Mouse (Mus musculus): ENCODE data around the gene Gnb5. TPM values are rescaled to one million over a fixed set of nuclear protein-coding genes. Genes with fewer than 3 reads are reported as not detected.
A peak's percentile ranks its signal among the peaks of the same experiment; 100 is the strongest.

Gene Gnb5
- polyA plus RNA-seq, 1 experiment from 2014 or later = 11.2 TPM

- H3K27ac ChIP-seq (ENCODE audit: low read depth, low read length) = no peak overlapping the region
- H3K4me3 ChIP-seq (ENCODE audit: low read depth, low read length) = no peak overlapping the region
- 57% methylated on average over 6 of the region's 6 CpGs for WGBS
Measured at GRCm38 (mm10) chr9:75267147-75267546, 38.9 kb upstream of the Gnb5 start.

GRCm38 (mm10) chr9:75270382-75270781 lies 35.7 kb upstream of the Gnb5 start:
- H3K27me3 ChIP-seq (replicated peaks; ENCODE audit: control insufficient read depth, insufficient read depth, low read length) = no peaks in the 10 kb centered on the region
- no peak overlapping the region for H3K9ac ChIP-seq (ENCODE audit: low read depth, low read length)
- WGBS = 69% methylated on average over 6 of the region's 6 CpGs
- H3K4me3 ChIP-seq (ENCODE audit: low read depth, low read length) = no peak overlapping the region
- H3K4me1 ChIP-seq (replicated peaks; ENCODE audit: control insufficient read depth, insufficient read depth, low read length) = no peaks in the 10 kb centered on the region
- no peaks in the 10 kb centered on the region for H3K36me3 ChIP-seq (ENCODE audit: control insufficient read depth, insufficient read depth)
- no peak for TF ChIP-seq CTCF (IDR thresholded peaks at IDR 0.05; ENCODE audit: low read depth)
- no peaks in the 10 kb centered on the region for H3K9me3 ChIP-seq (ENCODE audit: control insufficient read depth)
- no peak for ATAC-seq
- H3K4me2 ChIP-seq (replicated peaks; ENCODE audit: low read depth) = no peak overlapping the region
- no peak overlapping the region for H3K27ac ChIP-seq (ENCODE audit: low read depth, low read length)

More at GRCm38 (mm10) chr9:75267147-75267546, 38.9 kb upstream of the Gnb5 start:
- H3K4me2 ChIP-seq (replicated peaks; ENCODE audit: low read depth) = no peak overlapping the region
- peak; percentile 19; the same call in 1 of the 2 replicates for TF ChIP-seq CTCF (IDR thresholded peaks at IDR 0.05; ENCODE audit: low read depth)
- H3K27me3 ChIP-seq (replicated peaks; ENCODE audit: control insufficient read depth, insufficient read depth, low read length) = no peaks in the 10 kb centered on the region
- ATAC-seq = no peak
- no peaks in the 10 kb centered on the region for H3K9me3 ChIP-seq (ENCODE audit: control insufficient read depth)
- no peaks in the 10 kb centered on the region for H3K36me3 ChIP-seq (ENCODE audit: control insufficient read depth, insufficient read depth)
- H3K4me1 ChIP-seq (replicated peaks; ENCODE audit: control insufficient read depth, insufficient read depth, low read length) = no peaks in the 10 kb centered on the region
- no peak overlapping the region for H3K9ac ChIP-seq (ENCODE audit: low read depth, low read length)

GRCm38 (mm10) chr9:75271539-75271938 lies 34.5 kb upstream of the Gnb5 start:
- ATAC-seq = no peak
- 93% methylated on average over 8 of the region's 8 CpGs for WGBS
- Histone ChIP-seq H3K4me2 (replicated peaks; ENCODE audit: low read depth) (no peak overlapping the region), H3K27ac (ENCODE audit: low read depth, low read length) (no peak overlapping the region), H3K36me3 (ENCODE audit: control insufficient read depth, insufficient read depth) (no peaks in the 10 kb centered on the region), H3K4me3 (ENCODE audit: low read depth, low read length) (no peak overlapping the region), H3K9ac (ENCODE audit: low read depth, low read length) (no peak overlapping the region), H3K9me3 (ENCODE audit: control insufficient read depth) (no peaks in the 10 kb centered on the region), H3K27me3 (replicated peaks; ENCODE audit: control insufficient read depth, insufficient read depth, low read length) (no peaks in the 10 kb centered on the region), H3K4me1 (replicated peaks; ENCODE audit: control insufficient read depth, insufficient read depth, low read length) (no peaks in the 10 kb centered on the region)
- no peak for TF ChIP-seq CTCF (IDR thresholded peaks at IDR 0.05; ENCODE audit: low read depth)

GRCm38 (mm10) chr9:75273646-75274045 lies 32.4 kb upstream of the Gnb5 start:
- H3K4me3 ChIP-seq (ENCODE audit: low read depth, low read length) = no peak overlapping the region
- no peaks in the 10 kb centered on the region for H3K27me3 ChIP-seq (replicated peaks; ENCODE audit: control insufficient read depth, insufficient read depth, low read length)
- no peak overlapping the region for H3K4me2 ChIP-seq (replicated peaks; ENCODE audit: low read depth)
- H3K27ac ChIP-seq (ENCODE audit: low read depth, low read length) = no peak overlapping the region
- ATAC-seq = no peak
- no peaks in the 10 kb centered on the region for H3K9me3 ChIP-seq (ENCODE audit: control insufficient read depth)
- no peak overlapping the region for H3K9ac ChIP-seq (ENCODE audit: low read depth, low read length)
- H3K4me1 ChIP-seq (replicated peaks; ENCODE audit: control insufficient read depth, insufficient read depth, low read length) = no peaks in the 10 kb centered on the region
- no peak for TF ChIP-seq CTCF (IDR thresholded peaks at IDR 0.05; ENCODE audit: low read depth)
- 66% methylated on average over 6 of the region's 6 CpGs for WGBS
- H3K36me3 ChIP-seq (ENCODE audit: control insufficient read depth, insufficient read depth) = no peaks in the 10 kb centered on the region

- Histone ChIP-seq H3K9me3 (ENCODE audit: control insufficient read depth) (no peaks in the 10 kb centered on the region), H3K27me3 (replicated peaks; ENCODE audit: control insufficient read depth, insufficient read depth, low read length) (no peaks in the 10 kb centered on the region), H3K9ac (ENCODE audit: low read depth, low read length) (no peak overlapping the region), H3K4me1 (replicated peaks; ENCODE audit: control insufficient read depth, insufficient read depth, low read length) (no peaks in the 10 kb centered on the region), H3K36me3 (ENCODE audit: control insufficient read depth, insufficient read depth) (no peaks in the 10 kb centered on the region), H3K27ac (ENCODE audit: low read depth, low read length) (no peak overlapping the region), H3K4me3 (ENCODE audit: low read depth, low read length) (no peak overlapping the region), H3K4me2 (replicated peaks; ENCODE audit: low read depth) (no peak overlapping the region)
- TF ChIP-seq CTCF (IDR thresholded peaks at IDR 0.05; ENCODE audit: low read depth) = no peak
- WGBS = 88% methylated on average over 5 of the region's 5 CpGs
- no peak for ATAC-seq
Measured at GRCm38 (mm10) chr9:75274486-75274885, 31.6 kb upstream of the Gnb5 start.

- peak; percentile 32; the same call in 1 of the 2 replicates for TF ChIP-seq CTCF (IDR thresholded peaks at IDR 0.05; ENCODE audit: low read depth)
- H3K27ac ChIP-seq (ENCODE audit: low read depth, low read length) = no peak overlapping the region
- WGBS = 93% methylated on average over 9 of the region's 9 CpGs
Measured at GRCm38 (mm10) chr9:75275051-75275450, 31.0 kb upstream of the Gnb5 start.

GRCm38 (mm10) chr9:75280814-75281213 lies 25.3 kb upstream of the Gnb5 start:
- no peak overlapping the region for H3K9ac ChIP-seq (ENCODE audit: low read depth, low read length)
- H3K4me3 ChIP-seq (ENCODE audit: low read depth, low read length) = no peak overlapping the region

More at GRCm38 (mm10) chr9:75275051-75275450, 31.0 kb upstream of the Gnb5 start:
- no peaks in the 10 kb centered on the region for H3K9me3 ChIP-seq (ENCODE audit: control insufficient read depth)
- H3K4me3 ChIP-seq (ENCODE audit: low read depth, low read length) = no peak overlapping the region
- no peak for ATAC-seq
- H3K4me1 ChIP-seq (replicated peaks; ENCODE audit: control insufficient read depth, insufficient read depth, low read length) = no peaks in the 10 kb centered on the region
- H3K4me2 ChIP-seq (replicated peaks; ENCODE audit: low read depth) = no peak overlapping the region
- H3K36me3 ChIP-seq (ENCODE audit: control insufficient read depth, insufficient read depth) = no peaks in the 10 kb centered on the region
- no peaks in the 10 kb centered on the region for H3K27me3 ChIP-seq (replicated peaks; ENCODE audit: control insufficient read depth, insufficient read depth, low read length)
- no peak overlapping the region for H3K9ac ChIP-seq (ENCODE audit: low read depth, low read length)

More at GRCm38 (mm10) chr9:75280814-75281213, 25.3 kb upstream of the Gnb5 start:
- WGBS = 57% methylated on average over 5 of the region's 5 CpGs
- Histone ChIP-seq H3K4me1 (replicated peaks; ENCODE audit: control insufficient read depth, insufficient read depth, low read length) (no peaks in the 10 kb centered on the region), H3K9me3 (ENCODE audit: control insufficient read depth) (no peaks in the 10 kb centered on the region), H3K27me3 (replicated peaks; ENCODE audit: control insufficient read depth, insufficient read depth, low read length) (no peaks in the 10 kb centered on the region), H3K36me3 (ENCODE audit: control insufficient read depth, insufficient read depth) (peaks cover 6% of the 10 kb centered on the region; the same call in 1 of the 2 replicates), H3K4me2 (replicated peaks; ENCODE audit: low read depth) (no peak overlapping the region), H3K27ac (ENCODE audit: low read depth, low read length) (no peak overlapping the region)
- ATAC-seq = no peak
- TF ChIP-seq CTCF (IDR thresholded peaks at IDR 0.05; ENCODE audit: low read depth) = peak; percentile 73

Data from intestine, postnatal 0 days (tissue).